ENCODE assay signal across 9 mouse cellular contexts in the genomic region with DNA sequence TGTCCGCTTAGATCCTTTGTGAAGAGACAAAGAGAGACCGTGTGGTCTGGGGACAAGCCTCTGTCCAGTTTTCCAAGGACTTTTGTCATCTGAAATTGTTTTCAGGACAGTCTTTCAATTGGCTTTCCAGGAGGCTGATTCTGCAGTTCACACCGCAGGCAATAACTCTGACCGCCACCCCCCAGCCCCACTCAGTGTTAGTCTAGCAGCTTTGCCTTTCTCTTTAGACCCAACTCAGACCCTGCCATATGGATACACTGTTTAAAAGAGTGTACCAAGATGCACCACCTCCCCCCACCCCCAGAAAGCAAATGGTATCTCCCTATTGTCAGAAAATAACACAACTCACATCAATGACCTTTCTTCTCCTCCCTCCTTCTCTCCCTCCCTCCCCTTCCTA. TPM values are rescaled to one million over a fixed set of nuclear protein-coding genes. Genes with fewer than 3 reads are reported as not detected.
DNase-seq lines count a peak whose midpoint lies in the region; ATAC-seq lines count a peak whose summit lies in the region.
"Had no signal": no experiment of that assay in that cellular context is flagged by ENCODE, and none has a peak within 500 bp of the region (broad histone marks: within the 10 kb centered on the region; RNA-seq: fewer than 3 reads in every experiment).

No protein-coding gene starts in this region.

- H3K36me3 ChIP-seq in neural tube, embryonic 11.5 days (ENCODE audit: control insufficient read depth, insufficient read depth, low read length) = no peaks in the 10 kb centered on the region
- H3K36me3 ChIP-seq in hindbrain, embryonic 12.5 days = no peaks in the 10 kb centered on the region
- no peaks in the 10 kb centered on the region for H3K36me3 ChIP-seq in midbrain, embryonic 14.5 days (ENCODE audit: control insufficient read depth, insufficient read depth, low read length)
- 0 out of 2 replicates have a peak, but pooled peaks cover 5% of the 10 kb centered on the region for H3K36me3 ChIP-seq in heart, embryonic 10.5 days
- no peaks in the 10 kb centered on the region for H3K36me3 ChIP-seq in kidney, embryonic 15.5 days
- H3K36me3 ChIP-seq: liver, embryonic 15.5 days had no signal

- WGBS in neural tube, embryonic 11.5 days = 47% methylated on average over 4 of the region's 4 CpGs
- WGBS in hindbrain, embryonic 12.5 days = 42% methylated on average over 4 of the region's 4 CpGs
- WGBS in midbrain, embryonic 14.5 days = 56% methylated on average over 4 of the region's 4 CpGs
- 87% methylated on average over 4 of the region's 4 CpGs for WGBS in heart, embryonic 10.5 days
- WGBS in kidney, embryonic 15.5 days = 71% methylated on average over 4 of the region's 4 CpGs

- peak; percentile 80 for ATAC-seq in neural tube, embryonic 11.5 days (ENCODE audit: insufficient read depth, low FRiP score, low TSS enrichment)
- ATAC-seq in hindbrain, embryonic 12.5 days (ENCODE audit: low FRiP score) = no peak
- no peak for ATAC-seq in midbrain, embryonic 14.5 days (ENCODE audit: low FRiP score, low TSS enrichment)
- ATAC-seq in kidney, embryonic 15.5 days (replicated peaks; ENCODE audit: low FRiP score) = no peak

- DNase-seq in neural tube, embryonic 11.5 days (ENCODE audit: low spot score) = peak; percentile 51
- no peak for DNase-seq in neural tube, embryonic 10.5 days (ENCODE audit: extremely low spot score, low spot score)
- peak; percentile 39 for DNase-seq in midbrain, embryonic 14.5 days
- no peak for DNase-seq in heart, postnatal 36 days
- DNase-seq in heart, embryonic 10.5 days (ENCODE audit: low spot score) = no peak
- DNase-seq in kidney, postnatal 14 days = no peak

- H3K4me2 ChIP-seq in neural tube, embryonic 11.5 days (ENCODE audit: low read depth) = peak overlapping the region; percentile 16; the same call in 1 of the 2 replicates
- peak overlapping the region; percentile 25; the same call in 1 of the 2 replicates for H3K4me2 ChIP-seq in hindbrain, embryonic 12.5 days (replicated peaks)
- H3K4me2 ChIP-seq in midbrain, embryonic 14.5 days (ENCODE audit: low read length) = no peak overlapping the region
- H3K4me2 ChIP-seq in kidney, embryonic 15.5 days = no peak overlapping the region
- H3K4me2 ChIP-seq: liver, embryonic 15.5 days had no signal

- H3K27ac ChIP-seq in neural tube, embryonic 11.5 days (ENCODE audit: low read depth, low read length) = peak overlapping the region; percentile 67
- H3K27ac ChIP-seq in hindbrain, embryonic 12.5 days = peak overlapping the region; percentile 48; the same call in 1 of the 2 replicates
- H3K27ac ChIP-seq in midbrain, embryonic 14.5 days (replicated peaks; ENCODE audit: low read depth, low read length) = peak overlapping the region; percentile 10; the same call in 1 of the 2 replicates
- no peak overlapping the region for H3K27ac ChIP-seq in heart, embryonic 10.5 days
- H3K27ac ChIP-seq in kidney, embryonic 15.5 days = no peak overlapping the region
- H3K27ac ChIP-seq: liver, embryonic 15.5 days had no signal

- H3K27me3 ChIP-seq in neural tube, embryonic 11.5 days (ENCODE audit: control insufficient read depth, insufficient read depth, low read length) = no peaks in the 10 kb centered on the region
- H3K27me3 ChIP-seq in hindbrain, embryonic 12.5 days = no peaks in the 10 kb centered on the region
- no peaks in the 10 kb centered on the region for H3K27me3 ChIP-seq in midbrain, embryonic 14.5 days (ENCODE audit: control insufficient read depth, insufficient read depth, low read length)
- no peaks in the 10 kb centered on the region for H3K27me3 ChIP-seq in heart, embryonic 10.5 days (ENCODE audit: insufficient read depth, poor library complexity, severe bottlenecking)
- no peaks in the 10 kb centered on the region for H3K27me3 ChIP-seq in kidney, embryonic 15.5 days
- H3K27me3 ChIP-seq: liver, embryonic 15.5 days had no signal

- no peaks in the 10 kb centered on the region for H3K4me1 ChIP-seq in neural tube, embryonic 11.5 days (ENCODE audit: control insufficient read depth, insufficient read depth, low read length)
- peaks cover 8% of the 10 kb centered on the region for H3K4me1 ChIP-seq in hindbrain, embryonic 12.5 days
- peaks cover 4% of the 10 kb centered on the region; the same call in 1 of the 2 replicates for H3K4me1 ChIP-seq in midbrain, embryonic 14.5 days (ENCODE audit: control insufficient read depth, insufficient read depth, low read length)
- no peaks in the 10 kb centered on the region for H3K4me1 ChIP-seq in heart, embryonic 10.5 days
- peaks cover 17% of the 10 kb centered on the region; the same call in 1 of the 2 replicates for H3K4me1 ChIP-seq in kidney, embryonic 15.5 days
- H3K4me1 ChIP-seq: liver, embryonic 15.5 days had no signal

- no peak overlapping the region for H3K9ac ChIP-seq in neural tube, embryonic 11.5 days (ENCODE audit: low read length)
- 0 out of 2 replicates have a peak overlapping the region, but pooled peaks have one; percentile 1 for H3K9ac ChIP-seq in hindbrain, embryonic 12.5 days
- H3K9ac ChIP-seq in midbrain, embryonic 14.5 days (replicated peaks; ENCODE audit: low read length) = no peak overlapping the region
- no peak overlapping the region for H3K9ac ChIP-seq in kidney, embryonic 15.5 days
- H3K9ac ChIP-seq: liver, embryonic 15.5 days had no signal

- H3K4me3 ChIP-seq in neural tube, embryonic 11.5 days (ENCODE audit: low read depth, low read length) = no peak overlapping the region
- H3K4me3 ChIP-seq in hindbrain, embryonic 12.5 days = no peak overlapping the region
- H3K4me3 ChIP-seq in midbrain, embryonic 14.5 days (replicated peaks; ENCODE audit: low read depth, low read length) = no peak overlapping the region
- H3K4me3 ChIP-seq in heart, embryonic 10.5 days = no peak overlapping the region
- no peak overlapping the region for H3K4me3 ChIP-seq in kidney, embryonic 15.5 days (replicated peaks)
- H3K4me3 ChIP-seq: liver, embryonic 15.5 days had no signal

- intact Hi-C loops in heart, postnatal 36 days (cut with DNase I) = loop anchor here (5.0 kb wide), 1 partner anchor 71 kb away; no protein-coding TSS in a partner anchor

- H3K9me3 ChIP-seq in neural tube, embryonic 11.5 days (ENCODE audit: control insufficient read depth, low read length) = no peaks in the 10 kb centered on the region
- H3K9me3 ChIP-seq in hindbrain, embryonic 12.5 days (replicated peaks) = no peaks in the 10 kb centered on the region; the same call in 1 of the 2 replicates
- H3K9me3 ChIP-seq in midbrain, embryonic 14.5 days (ENCODE audit: control insufficient read depth, low read length) = no peaks in the 10 kb centered on the region
- H3K9me3 ChIP-seq in heart, embryonic 10.5 days = no peaks in the 10 kb centered on the region
- H3K9me3 ChIP-seq in kidney, embryonic 15.5 days (replicated peaks) = no peaks in the 10 kb centered on the region; the same call in 1 of the 2 replicates
- H3K9me3 ChIP-seq: liver, embryonic 15.5 days had no signal

RNA-seq across cellular contexts. Expression of a gene that starts 35.6 kb away (rescaled TPM):
- polyA plus RNA-seq in neural tube, embryonic 11.5 days (2014; fragmentation: Nextera tagmentation; extraction: Ambion mirVana) = 30.6 and 35.1 TPM in 2 replicates
- polyA plus RNA-seq in hindbrain, embryonic 12.5 days (2016; fragmentation: Nextera tagmentation; extraction: Ambion mirVana) = 37.7 and 39.0 TPM in 2 replicates
- 43.3 and 45.9 TPM in 2 replicates for polyA plus RNA-seq in midbrain, embryonic 14.5 days (2014; fragmentation: Nextera tagmentation; extraction: Ambion mirVana)
- total RNA-seq in heart, postnatal 36 days (2021) = 1 to 10 TPM; 6.9 to 8.4 TPM
- polyA plus RNA-seq in heart, embryonic 10.5 days (2016; fragmentation: Nextera tagmentation; extraction: Ambion mirVana) = 24.7 and 30.7 TPM in 2 replicates
- 26.4 and 27.8 TPM in 2 replicates for polyA plus RNA-seq in kidney, embryonic 15.5 days (2015; fragmentation: Nextera tagmentation; extraction: Ambion mirVana)

Comparison
In these comparisons a context has a peak if more than half of its experiments do, and no peak if none do; other contexts are left out.
1. DNase-seq: peak in neural tube, embryonic 11.5 days (single experiment) and midbrain, embryonic 14.5 days (single experiment); none in neural tube, embryonic 10.5 days (single experiment), heart, postnatal 36 days (0 of 2), heart, embryonic 10.5 days (single experiment) and kidney, postnatal 14 days (single experiment).
2. H3K27ac ChIP-seq: peak in neural tube, embryonic 11.5 days (single experiment), hindbrain, embryonic 12.5 days (single experiment) and midbrain, embryonic 14.5 days (single experiment); none in heart, embryonic 10.5 days (single experiment) and kidney, embryonic 15.5 days (single experiment).
3. H3K4me2 ChIP-seq: peak in neural tube, embryonic 11.5 days (single experiment) and hindbrain, embryonic 12.5 days (single experiment); none in midbrain, embryonic 14.5 days (single experiment) and kidney, embryonic 15.5 days (single experiment).